Mouse (Mus musculus): ENCODE results near the gene Echdc2. TPM values are rescaled to one million over a fixed set of nuclear protein-coding genes. Genes with fewer than 3 reads are reported as not detected.

Echdc2 gene
- polyA plus RNA-seq (2014; fragmentation: Nextera tagmentation; extraction: Ambion mirVana): 24.4 and 25.3 TPM in 2 replicates

GRCm38 (mm10) chr4:108165152-108165895 is at the start of gene Echdc2:
Echdc2 (plus strand) TSS chr4:108165437.
- no peak within 1 kb of the TSS for H3K27ac ChIP-seq (replicated peaks; ENCODE audit: low read depth, low read length)

GRCm38 (mm10) chr4:108116466-108116865 is 48.8 kb upstream of the Echdc2 start:
- Histone ChIP-seq H3K9ac (replicated peaks; ENCODE audit: low read length) (no peak overlapping the region), H3K9me3 (replicated peaks; ENCODE audit: control insufficient read depth, low read length) (no peaks in the 10 kb centered on the region), H3K4me1 (ENCODE audit: control insufficient read depth, insufficient read depth, low read length) (no peaks in the 10 kb centered on the region), H3K4me2 (ENCODE audit: low read depth, low read length) (no peak overlapping the region), H3K27me3 (ENCODE audit: control insufficient read depth, insufficient read depth, low read length) (no peaks in the 10 kb centered on the region), H3K4me3 (ENCODE audit: low read depth, low read length) (no peak overlapping the region), H3K27ac (replicated peaks; ENCODE audit: low read depth, low read length) (no peak overlapping the region), H3K36me3 (replicated peaks; ENCODE audit: control insufficient read depth, insufficient read depth, low read depth, low read length) (no peaks in the 10 kb centered on the region)
- DNase-seq (ENCODE audit: low spot score) (no peak), ATAC-seq (replicated peaks; ENCODE audit: insufficient number of reproducible peaks, low FRiP score, low TSS enrichment, low read depth) (no peak)
- WGBS: 86% methylated on average over 2 of the region's 2 CpGs

More at GRCm38 (mm10) chr4:108165152-108165895, at the start of gene Echdc2:
- 1% methylated on average over 41 of the region's 43 CpGs for WGBS
- Histone ChIP-seq H3K9me3 (replicated peaks; ENCODE audit: control insufficient read depth, low read length) (no peaks in the 10 kb centered on the region), H3K4me3 (ENCODE audit: low read depth, low read length) (peak within 1 kb of the TSS; percentile 61), H3K4me2 (ENCODE audit: low read depth, low read length) (peak within 1 kb of the TSS; percentile 97), H3K27me3 (ENCODE audit: control insufficient read depth, insufficient read depth, low read length) (no peaks in the 10 kb centered on the region), H3K4me1 (ENCODE audit: control insufficient read depth, insufficient read depth, low read length) (peaks cover 3% of the 10 kb centered on the region; the same call in 1 of the 2 replicates), H3K9ac (replicated peaks; ENCODE audit: low read length) (peak within 1 kb of the TSS; percentile 77), H3K36me3 (replicated peaks; ENCODE audit: control insufficient read depth, insufficient read depth, low read depth, low read length) (no peaks in the 10 kb centered on the region)
- DNase-seq (ENCODE audit: low spot score) (peak; percentile 79), ATAC-seq (replicated peaks; ENCODE audit: insufficient number of reproducible peaks, low FRiP score, low TSS enrichment, low read depth) (peak; percentile 29; the same call in 1 of the 2 replicates)

- 86% methylated on average over 8 of the region's 8 CpGs for WGBS
- Histone ChIP-seq H3K27ac (replicated peaks; ENCODE audit: low read depth, low read length) (no peak overlapping the region), H3K4me2 (ENCODE audit: low read depth, low read length) (no peak overlapping the region), H3K27me3 (ENCODE audit: control insufficient read depth, insufficient read depth, low read length) (no peaks in the 10 kb centered on the region), H3K4me1 (ENCODE audit: control insufficient read depth, insufficient read depth, low read length) (no peaks in the 10 kb centered on the region), H3K36me3 (replicated peaks; ENCODE audit: control insufficient read depth, insufficient read depth, low read depth, low read length) (no peaks in the 10 kb centered on the region), H3K4me3 (ENCODE audit: low read depth, low read length) (no peak overlapping the region), H3K9ac (replicated peaks; ENCODE audit: low read length) (no peak overlapping the region), H3K9me3 (replicated peaks; ENCODE audit: control insufficient read depth, low read length) (no peaks in the 10 kb centered on the region)
- ATAC-seq (replicated peaks; ENCODE audit: insufficient number of reproducible peaks, low FRiP score, low TSS enrichment, low read depth) (no peak), DNase-seq (ENCODE audit: low spot score) (no peak)
Measured at GRCm38 (mm10) chr4:108117488-108117887, 47.7 kb upstream of the Echdc2 start.

GRCm38 (mm10) chr4:108117924-108118876 is 47.0 kb upstream of the Echdc2 start:
- peak; percentile 89 for ATAC-seq (replicated peaks; ENCODE audit: insufficient number of reproducible peaks, low FRiP score, low TSS enrichment, low read depth)
- no peak overlapping the region for H3K27ac ChIP-seq (replicated peaks; ENCODE audit: low read depth, low read length)
- 11% methylated on average over 43 of the region's 45 CpGs for WGBS
- H3K36me3 ChIP-seq (replicated peaks; ENCODE audit: control insufficient read depth, insufficient read depth, low read depth, low read length): no peaks in the 10 kb centered on the region
- DNase-seq (ENCODE audit: low spot score): peak; percentile 94
- peak overlapping the region; percentile 62 for H3K4me2 ChIP-seq (ENCODE audit: low read depth, low read length)
- H3K27me3 ChIP-seq (ENCODE audit: control insufficient read depth, insufficient read depth, low read length): no peaks in the 10 kb centered on the region
- no peaks in the 10 kb centered on the region for H3K4me1 ChIP-seq (ENCODE audit: control insufficient read depth, insufficient read depth, low read length)
- no peaks in the 10 kb centered on the region for H3K9me3 ChIP-seq (replicated peaks; ENCODE audit: control insufficient read depth, low read length)
- peak overlapping the region; percentile 64 for H3K4me3 ChIP-seq (ENCODE audit: low read depth, low read length)
- peak overlapping the region; percentile 72 for H3K9ac ChIP-seq (replicated peaks; ENCODE audit: low read length)

- Histone ChIP-seq H3K27me3 (ENCODE audit: control insufficient read depth, insufficient read depth, low read length) (no peaks in the 10 kb centered on the region), H3K9ac (replicated peaks; ENCODE audit: low read length) (no peak overlapping the region), H3K27ac (replicated peaks; ENCODE audit: low read depth, low read length) (no peak overlapping the region), H3K4me2 (ENCODE audit: low read depth, low read length) (no peak overlapping the region), H3K4me1 (ENCODE audit: control insufficient read depth, insufficient read depth, low read length) (no peaks in the 10 kb centered on the region), H3K9me3 (replicated peaks; ENCODE audit: control insufficient read depth, low read length) (no peaks in the 10 kb centered on the region), H3K36me3 (replicated peaks; ENCODE audit: control insufficient read depth, insufficient read depth, low read depth, low read length) (no peaks in the 10 kb centered on the region), H3K4me3 (ENCODE audit: low read depth, low read length) (no peak overlapping the region)
- WGBS: 88% methylated on average over 1 of the region's 1 CpGs
- ATAC-seq (replicated peaks; ENCODE audit: insufficient number of reproducible peaks, low FRiP score, low TSS enrichment, low read depth) (no peak), DNase-seq (ENCODE audit: low spot score) (no peak)
Measured at GRCm38 (mm10) chr4:108124104-108124503, 41.1 kb upstream of the Echdc2 start.

GRCm38 (mm10) chr4:108126260-108126659 is 39.0 kb upstream of the Echdc2 start:
- H3K4me2 ChIP-seq (ENCODE audit: low read depth, low read length): no peak overlapping the region
- H3K4me3 ChIP-seq (ENCODE audit: low read depth, low read length): no peak overlapping the region
- H3K36me3 ChIP-seq (replicated peaks; ENCODE audit: control insufficient read depth, insufficient read depth, low read depth, low read length): no peaks in the 10 kb centered on the region
- no peaks in the 10 kb centered on the region for H3K9me3 ChIP-seq (replicated peaks; ENCODE audit: control insufficient read depth, low read length)
- no peak for DNase-seq (ENCODE audit: low spot score)
- no peaks in the 10 kb centered on the region for H3K27me3 ChIP-seq (ENCODE audit: control insufficient read depth, insufficient read depth, low read length)
- 89% methylated on average over 4 of the region's 4 CpGs for WGBS
- H3K27ac ChIP-seq (replicated peaks; ENCODE audit: low read depth, low read length): no peak overlapping the region
- no peak overlapping the region for H3K9ac ChIP-seq (replicated peaks; ENCODE audit: low read length)
- ATAC-seq (replicated peaks; ENCODE audit: insufficient number of reproducible peaks, low FRiP score, low TSS enrichment, low read depth): no peak
- H3K4me1 ChIP-seq (ENCODE audit: control insufficient read depth, insufficient read depth, low read length): no peaks in the 10 kb centered on the region

GRCm38 (mm10) chr4:108127516-108127915 is 37.7 kb upstream of the Echdc2 start:
- no peaks in the 10 kb centered on the region for H3K9me3 ChIP-seq (replicated peaks; ENCODE audit: control insufficient read depth, low read length)
- H3K27ac ChIP-seq (replicated peaks; ENCODE audit: low read depth, low read length): no peak overlapping the region
- no peaks in the 10 kb centered on the region for H3K36me3 ChIP-seq (replicated peaks; ENCODE audit: control insufficient read depth, insufficient read depth, low read depth, low read length)
- H3K9ac ChIP-seq (replicated peaks; ENCODE audit: low read length): no peak overlapping the region
- H3K4me2 ChIP-seq (ENCODE audit: low read depth, low read length): no peak overlapping the region
- DNase-seq (ENCODE audit: low spot score) (no peak), ATAC-seq (replicated peaks; ENCODE audit: insufficient number of reproducible peaks, low FRiP score, low TSS enrichment, low read depth) (no peak)
- no peak overlapping the region for H3K4me3 ChIP-seq (ENCODE audit: low read depth, low read length)
- no peaks in the 10 kb centered on the region for H3K27me3 ChIP-seq (ENCODE audit: control insufficient read depth, insufficient read depth, low read length)
- H3K4me1 ChIP-seq (ENCODE audit: control insufficient read depth, insufficient read depth, low read length): no peaks in the 10 kb centered on the region
- WGBS: 88% methylated on average over 5 of the region's 5 CpGs

Data from embryonic facial prominence, embryonic 11.5 days (tissue).